Mouse (Mus musculus) cortical plate, adult 2 months (tissue): ENCODE results near the gene Cdh26.

Source experiments
- CTCF ChIP-seq: fragments of 200-500 bp; IDR thresholded peaks from 2 replicates; pipeline ENCODE4 v1.5.1; 2011; ENCODE audit warnings: mild to moderate bottlenecking, control low read depth, low read length; ENCODE audit not compliant: insufficient read depth; ENCODE audit errors: extremely low read depth
- POLR2A ChIP-seq: fragments of 200-500 bp; IDR thresholded peaks from 2 replicates; pipeline ENCODE4 v1.6.1; 2011; ENCODE audit warnings: mild to moderate bottlenecking, low read length, control low read depth; ENCODE audit not compliant: insufficient read depth; ENCODE audit errors: extremely low read depth

GRCm38 (mm10) chr2:178522331-178522730 is 92.0 kb downstream of the Cdh26 start:
- TF ChIP-seq CTCF, result no peak
- no peak for TF ChIP-seq POLR2A
